Mouse (Mus musculus) R1 (cell line): ENCODE results near the gene Szt2.

Source experiments
- DNase-seq: peaks from one replicate; pipeline ENCODE4 v3.0.0-alpha.2; 2018; ENCODE audit warnings: low read depth, low spot score

Gene Szt2

GRCm38 (mm10) chr4:118413553-118413952, 4.5 kb upstream of the Szt2 start:
- DNase-seq = no peak

GRCm38 (mm10) chr4:118410871-118411270, 1.8 kb upstream of the Szt2 start:
- no peak for DNase-seq

DNA sequence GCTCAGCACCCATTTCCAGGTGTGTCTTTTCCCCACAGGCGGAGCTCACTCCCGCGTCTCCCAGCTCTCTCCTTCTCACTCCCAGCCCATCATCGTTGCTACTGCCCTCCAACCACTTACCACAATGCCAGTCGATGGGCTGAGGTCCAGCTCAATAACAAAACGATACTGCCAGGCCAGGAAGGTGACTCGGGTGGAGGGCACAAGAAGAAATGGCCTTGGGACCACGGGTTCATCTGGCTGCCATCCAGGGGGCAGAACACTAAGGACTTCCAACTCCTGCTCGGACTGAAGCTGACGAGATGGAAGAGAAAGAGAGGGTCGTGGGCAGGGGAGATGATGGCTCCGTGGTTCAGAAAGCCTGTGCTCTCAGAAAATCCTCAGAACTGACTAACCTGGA, 6.4 kb downstream of the Szt2 start:
- no peak for DNase-seq

DNA sequence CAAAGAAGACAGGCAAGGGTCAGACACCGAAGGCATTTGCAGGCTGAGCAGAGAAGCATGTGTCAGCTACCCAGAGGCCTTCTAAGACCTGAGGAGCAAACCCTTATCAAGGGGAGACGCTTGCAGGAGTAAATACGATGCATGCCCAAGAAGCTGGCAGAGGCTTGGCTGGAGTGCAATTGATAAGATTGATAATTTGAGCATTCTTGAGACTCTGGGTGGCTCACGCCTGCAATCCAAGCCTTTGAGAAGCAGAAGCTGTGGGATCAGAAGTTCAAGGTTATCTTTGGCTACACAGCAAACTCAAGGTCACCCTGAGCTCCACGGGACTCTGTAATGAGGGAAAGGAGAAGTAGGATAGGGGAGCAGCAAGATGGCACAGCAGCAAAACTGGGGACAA, 7.2 kb downstream of the Szt2 start:
- DNase-seq = no peak

GRCm38 (mm10) chr4:118401421-118401820, 7.7 kb downstream of the Szt2 start:
- DNase-seq = no peak

- no peak for DNase-seq
Measured at GRCm38 (mm10) chr4:118398400-118398799, 10.7 kb downstream of the Szt2 start.

DNA sequence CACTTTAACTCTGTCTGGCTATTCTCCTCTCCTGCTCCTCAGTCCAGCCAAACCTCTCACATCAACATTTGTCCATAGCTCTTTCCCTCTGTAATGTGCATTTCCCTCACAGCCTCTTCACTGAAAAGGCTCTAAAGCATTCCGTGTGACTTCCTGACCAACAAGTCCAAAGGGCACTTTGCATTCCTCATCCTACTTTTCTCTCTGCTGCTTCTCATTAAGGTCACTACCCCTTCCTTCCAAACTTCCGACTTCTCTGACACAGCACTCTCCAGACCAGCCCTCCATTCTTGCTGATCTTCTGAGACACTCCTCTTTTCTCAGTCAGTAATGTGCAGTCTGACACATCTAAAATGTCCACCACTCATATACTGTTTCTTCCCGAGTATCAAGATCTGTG, 12.6 kb downstream of the Szt2 start:
- DNase-seq = peak; percentile 17

- no peak for DNase-seq
Measured at GRCm38 (mm10) chr4:118395289-118395688, 13.8 kb downstream of the Szt2 start.

GRCm38 (mm10) chr4:118394505-118394904, 14.6 kb downstream of the Szt2 start:
- no peak for DNase-seq

DNA sequence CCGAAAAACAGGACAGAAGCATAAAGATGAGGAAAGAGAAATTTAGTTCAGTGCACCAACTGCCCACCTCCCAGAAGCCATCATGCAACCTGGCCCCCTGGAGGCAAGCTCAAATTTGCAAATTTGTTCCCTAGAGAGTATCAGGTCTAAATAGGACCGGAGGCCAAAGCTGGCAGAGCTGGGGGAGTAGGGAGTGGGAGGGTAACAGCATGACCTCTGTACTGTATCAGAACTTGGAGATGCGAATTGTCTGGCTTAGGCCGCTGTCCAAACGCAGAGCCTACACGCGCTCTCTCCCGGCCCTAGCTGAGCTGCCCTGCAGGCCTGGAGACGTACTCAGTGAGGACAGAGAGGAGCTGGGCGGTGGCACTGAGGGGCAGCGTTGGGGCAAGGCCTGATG, 18.9 kb downstream of the Szt2 start:
- no peak for DNase-seq

DNA sequence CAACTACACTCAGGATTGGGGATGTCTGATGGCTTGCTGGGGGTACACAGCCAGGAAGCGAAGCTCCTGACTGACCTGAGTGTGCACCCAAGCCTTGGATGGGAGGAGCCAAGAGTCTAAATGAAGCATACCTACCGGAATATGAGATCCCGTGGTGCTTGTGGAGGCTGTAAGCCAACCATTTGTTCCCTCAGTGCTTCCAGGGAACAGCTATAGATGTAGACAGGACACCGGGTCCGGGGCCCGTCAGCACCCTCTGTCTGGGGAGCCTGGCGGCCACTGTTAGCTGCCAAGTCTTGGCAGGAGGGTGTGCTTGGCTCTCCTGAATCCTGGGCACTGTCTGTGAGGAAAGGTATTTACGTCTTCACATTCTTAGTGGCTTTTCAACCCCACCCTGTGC, 21.8 kb downstream of the Szt2 start:
- DNase-seq = no peak

- DNase-seq = no peak
Measured at GRCm38 (mm10) chr4:118383271-118383670, 25.8 kb downstream of the Szt2 start.

DNA sequence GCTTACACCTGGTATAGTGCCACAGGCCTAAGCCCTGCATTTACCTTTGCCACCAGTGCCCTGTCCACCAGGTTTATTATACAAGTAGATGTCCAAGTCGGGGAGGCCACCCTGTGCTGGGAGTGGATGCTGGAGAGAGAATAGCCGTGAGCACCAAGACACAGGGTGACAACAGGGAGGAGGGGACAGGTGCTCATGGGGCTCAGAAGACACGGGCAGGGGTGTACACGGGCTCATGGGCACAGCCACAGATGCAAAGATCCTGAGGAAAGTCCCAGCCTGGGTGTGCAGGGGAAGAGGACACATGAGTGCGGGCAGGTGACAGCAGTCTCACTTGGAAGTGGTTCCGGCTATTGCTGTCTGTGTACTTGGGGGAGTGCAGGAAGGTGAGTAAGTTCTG, 33.1 kb downstream of the Szt2 start:
- DNase-seq = no peak

DNA sequence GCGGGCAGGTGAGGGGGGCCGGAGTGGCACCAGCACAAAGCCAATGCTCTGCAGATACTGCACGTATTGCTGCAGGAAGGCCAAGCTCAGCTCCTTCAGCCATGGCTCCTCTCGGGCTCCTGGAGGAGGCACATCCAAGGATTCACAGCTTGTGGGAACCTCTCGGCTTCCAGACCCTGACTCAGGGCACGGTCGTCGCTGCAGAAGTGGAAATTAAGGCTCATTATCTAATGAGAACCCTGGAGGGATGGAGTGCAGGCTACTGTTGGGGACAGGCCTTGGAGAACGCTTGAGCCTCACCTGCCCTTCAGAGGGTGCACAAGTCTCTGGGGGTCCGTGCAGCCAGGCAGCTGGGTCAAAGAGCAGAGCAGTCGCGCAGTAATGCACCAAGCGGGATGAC, 37.3 kb downstream of the Szt2 start:
- DNase-seq = no peak

DNA sequence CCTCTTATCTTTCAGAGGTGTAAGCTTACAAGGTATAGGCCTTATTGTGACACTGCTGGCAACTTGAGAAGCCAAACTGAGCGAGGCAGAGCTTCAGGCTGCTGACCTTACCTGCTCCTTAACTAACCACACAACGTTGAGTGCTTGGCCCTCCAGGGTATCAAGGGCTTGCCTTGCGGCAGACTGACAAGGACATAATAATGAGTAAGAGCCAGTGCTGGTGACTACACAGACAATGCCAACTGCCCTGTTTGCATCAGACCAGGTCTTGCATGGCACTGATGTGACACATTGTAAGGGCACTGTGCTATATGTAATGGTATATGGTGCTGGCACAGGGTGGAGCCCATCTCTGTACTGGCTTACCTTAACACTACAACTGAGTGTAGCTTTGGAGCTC, 40.5 kb downstream of the Szt2 start:
- DNase-seq = no peak

DNA sequence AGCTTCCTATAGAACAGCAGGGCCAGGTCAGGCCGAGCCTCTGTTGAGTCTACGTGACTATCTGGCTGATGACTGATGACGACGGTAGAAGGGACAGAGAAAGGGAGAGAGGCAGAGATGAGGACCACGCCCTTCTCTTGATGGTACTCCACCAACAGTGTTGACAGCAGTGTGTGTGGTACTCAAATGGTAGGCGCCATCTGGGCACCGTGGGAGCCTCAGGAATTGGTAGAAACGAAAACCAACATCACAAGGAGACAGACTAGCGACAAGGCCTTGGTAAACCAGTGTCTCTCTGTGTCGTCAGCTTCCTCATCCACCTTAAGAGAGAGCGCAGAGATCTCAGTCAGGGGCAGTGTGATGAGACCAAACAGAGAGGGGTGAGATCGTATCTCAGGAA, 41.5 kb downstream of the Szt2 start:
- no peak for DNase-seq

- DNase-seq = no peak
Measured at GRCm38 (mm10) chr4:118365991-118366390, 43.1 kb downstream of the Szt2 start.

- no peak for DNase-seq
Measured at GRCm38 (mm10) chr4:118364641-118365040, 44.4 kb downstream of the Szt2 start.

DNA sequence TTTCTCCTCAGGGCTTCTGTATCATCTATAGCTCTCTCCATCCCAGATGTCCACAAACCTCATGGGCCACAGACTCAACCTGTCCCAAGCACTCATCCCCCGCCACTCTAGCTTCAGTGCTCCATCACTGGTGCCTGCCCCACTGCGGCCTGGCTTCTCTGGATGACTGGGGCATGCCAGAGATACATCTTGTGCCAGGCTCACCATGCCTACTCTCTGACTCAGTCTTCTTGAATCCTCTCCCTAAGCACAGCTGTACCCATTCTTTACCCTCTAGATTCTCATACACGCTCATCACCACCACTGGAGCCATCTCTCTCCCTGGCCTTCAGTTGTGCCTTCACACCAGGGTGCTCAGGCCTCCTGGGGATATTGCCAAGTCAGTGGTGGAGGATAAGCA, 45.1 kb downstream of the Szt2 start:
- no peak for DNase-seq

- no peak for DNase-seq
Measured at GRCm38 (mm10) chr4:118362879-118363278, 46.2 kb downstream of the Szt2 start.

DNA sequence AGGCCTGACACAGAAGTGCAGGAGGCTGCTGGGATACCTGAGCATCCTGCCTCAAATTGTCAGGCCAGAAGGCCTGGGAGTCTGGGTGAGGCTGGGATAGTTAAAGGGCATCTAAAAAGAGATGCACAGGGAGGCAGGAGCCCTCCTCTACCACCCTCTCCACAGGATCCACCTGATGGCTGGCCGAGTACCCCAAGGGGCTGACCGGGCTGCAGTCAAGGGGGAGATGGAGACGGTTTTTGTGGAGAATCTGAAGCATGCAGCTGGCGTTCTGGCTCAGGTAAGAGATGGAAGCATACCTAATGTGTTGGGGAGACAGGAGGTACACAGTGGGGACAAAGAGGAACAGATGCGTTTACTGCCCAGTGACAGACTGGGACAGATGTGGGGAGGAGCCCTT, 47.6 kb downstream of the Szt2 start:
- no peak for DNase-seq

DNA sequence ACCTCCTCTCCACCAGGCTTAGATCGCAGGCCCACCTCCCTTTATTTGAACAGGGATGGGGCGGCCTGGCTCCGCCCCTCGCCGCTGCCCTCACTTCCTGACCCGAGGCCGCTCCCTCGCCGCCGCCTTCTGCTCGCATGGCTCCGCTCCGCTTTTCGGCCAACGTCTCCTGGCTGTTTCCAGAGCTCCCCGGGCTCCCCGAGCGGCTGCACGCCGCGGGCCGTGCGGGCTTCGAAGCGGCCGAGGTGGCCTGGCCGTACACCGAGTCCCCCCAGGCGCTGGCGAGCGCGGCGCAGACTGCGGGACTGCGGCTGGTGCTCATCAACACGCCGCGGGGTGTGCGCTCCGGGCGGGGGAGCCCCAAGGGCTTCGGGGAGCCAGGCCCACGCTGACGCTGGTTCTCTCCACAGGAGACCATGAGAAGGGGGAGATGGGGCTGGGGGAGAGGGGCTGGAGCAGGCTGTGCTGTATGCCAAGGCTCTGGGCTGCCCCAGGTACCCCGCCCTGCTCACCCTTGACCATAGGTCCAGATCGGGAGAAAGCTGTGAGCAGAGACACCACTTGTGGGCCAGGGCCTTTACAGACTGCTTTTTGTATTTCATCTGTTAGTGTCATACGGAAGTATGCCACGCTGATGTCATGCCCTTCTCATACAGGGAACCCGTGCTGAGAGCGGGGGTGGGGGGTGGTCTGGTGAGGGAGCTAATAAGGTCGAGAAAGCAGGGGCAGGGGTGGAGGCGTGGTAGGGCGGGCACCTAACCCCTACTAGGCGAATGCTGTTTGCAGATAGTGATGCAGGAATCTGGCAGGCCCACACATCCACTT, 49.0 kb downstream of the Szt2 start:
- DNase-seq = peak; percentile 69

GRCm38 (mm10) chr4:118359211-118359895, 49.7 kb downstream of the Szt2 start:
- no peak for DNase-seq
